Mouse (Mus musculus) forelimb bud, embryonic 11.5 days (tissue): ENCODE measurements around the gene Wdr54.

Experiments
- DNase-seq: peaks from one replicate; pipeline ENCODE4 v3.0.0-alpha.2; 2012; ENCODE audit warnings: low read depth, low spot score

Wdr54 gene

GRCm38 (mm10) chr6:83107566-83108400 lies 48.4 kb downstream of the Wdr54 start:
- peak; percentile 81 for DNase-seq

- DNase-seq: no peak
These were observed 52.0 kb downstream of the Wdr54 start for GRCm38 (mm10) chr6:83104158-83104557.

GRCm38 (mm10) chr6:83103130-83103650 lies 53.0 kb downstream of the Wdr54 start:
- no peak for DNase-seq

- no peak for DNase-seq
These were observed 54.3 kb downstream of the Wdr54 start for GRCm38 (mm10) chr6:83101688-83102556.

- DNase-seq: peak; percentile 79
These were observed 54.9 kb downstream of the Wdr54 start, which contains the start of the genes Ccdc142 and Gm42688 for GRCm38 (mm10) chr6:83101316-83101687. Gene Ccdc142, plus strand, starts transcription at chr6:83101601. Gene Gm42688, plus strand, starts transcription at chr6:83101617.
